Mouse (Mus musculus) liver, adult 2 months (tissue): ENCODE measurements around the gene Arhgef3.

Experiments used
- CTCF ChIP-seq: fragments of 200-500 bp; IDR thresholded peaks from 2 replicates; pipeline ENCODE4 v1.5.1; 2011; ENCODE audit warnings: low read depth, low read length, control low read depth
- POLR2A ChIP-seq: fragments of 200-500 bp; IDR thresholded peaks from 2 replicates; pipeline ENCODE4 v1.6.1; 2011; ENCODE audit warnings: low read length, control low read depth; ENCODE audit not compliant: insufficient read depth; ENCODE audit errors: extremely low read depth

- no peak for TF ChIP-seq CTCF
- no peak for TF ChIP-seq POLR2A
Measured at GRCm38 (mm10) chr14:27369503-27369902, 254.8 kb downstream of the Arhgef3 start.
